Mouse (Mus musculus): ENCODE measurements at regions not wholly inside any gene's neighbourhood (a gene's known extent, or its start where the extent isn't known, plus 50 kb on each side); places are given as distances from the start of the nearest gene placed in this dataset.

DNA sequence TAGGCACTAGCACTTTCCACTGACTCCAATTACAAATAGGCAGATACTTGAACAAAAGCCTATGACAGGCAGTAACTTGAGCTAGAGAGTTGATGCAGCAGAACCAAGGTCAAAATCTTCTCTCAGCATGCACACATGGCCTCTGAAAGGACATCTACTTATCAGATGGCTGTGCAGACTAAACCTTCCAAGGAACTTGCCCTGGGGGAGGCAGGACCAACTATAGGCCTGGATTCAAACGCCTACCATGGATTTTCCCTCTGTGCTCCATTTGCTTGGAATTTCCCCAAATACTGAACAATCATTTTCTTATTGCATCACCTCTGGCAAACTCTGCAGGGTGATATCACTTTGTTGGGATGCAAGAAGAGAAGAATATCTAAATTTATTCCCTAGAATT, 337.8 kb upstream of the Cited2 start:
- no peak overlapping the region for H3K27ac ChIP-seq
- ATAC-seq (no peak), DNase-seq (ENCODE audit: low spot score) (peak; percentile 1)
- no peak for TF ChIP-seq CTCF (IDR thresholded peaks at IDR 0.05; ENCODE audit: low read depth)
- no peak overlapping the region for H3K9ac ChIP-seq (replicated peaks; ENCODE audit: low read length)
- no peak overlapping the region for H3K4me2 ChIP-seq (ENCODE audit: low read depth, low read length)
- H3K4me1 ChIP-seq (ENCODE audit: insufficient read depth, low read length) = no peaks in the 10 kb centered on the region
- WGBS = 37% methylated on average over 1 of the region's 1 CpGs
- no peaks in the 10 kb centered on the region for H3K36me3 ChIP-seq (ENCODE audit: insufficient read depth, low read length)
- no peaks in the 10 kb centered on the region for H3K27me3 ChIP-seq (ENCODE audit: insufficient read depth, low read length)
- no peaks in the 10 kb centered on the region for H3K9me3 ChIP-seq (ENCODE audit: low read length)
- no peak overlapping the region for H3K4me3 ChIP-seq (ENCODE audit: low read length)

DNA sequence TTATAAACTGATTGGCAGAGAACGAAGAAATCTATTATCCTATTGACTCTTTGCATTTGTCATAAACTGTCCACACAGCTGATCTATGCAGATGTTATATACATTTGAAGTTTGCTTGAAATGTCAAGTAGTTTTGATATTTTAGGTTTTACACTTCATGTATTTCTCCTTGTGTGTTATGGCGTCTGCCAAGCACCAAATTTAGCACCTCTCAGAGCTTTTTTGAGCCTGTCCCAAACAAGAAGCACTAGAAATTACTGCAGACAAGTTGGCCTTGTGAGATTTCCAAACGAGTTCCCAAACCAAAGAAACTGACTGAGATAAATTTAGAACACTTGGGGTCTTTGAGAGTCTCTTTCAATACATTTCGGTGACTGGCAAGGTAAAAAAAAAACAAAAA, 335.7 kb upstream of the Cited2 start:
- Histone ChIP-seq H3K36me3 (ENCODE audit: insufficient read depth, low read length) (no peaks in the 10 kb centered on the region), H3K27ac (no peak overlapping the region), H3K4me1 (ENCODE audit: insufficient read depth, low read length) (no peaks in the 10 kb centered on the region), H3K4me2 (ENCODE audit: low read depth, low read length) (no peak overlapping the region), H3K9ac (replicated peaks; ENCODE audit: low read length) (no peak overlapping the region), H3K27me3 (ENCODE audit: insufficient read depth, low read length) (no peaks in the 10 kb centered on the region), H3K9me3 (ENCODE audit: low read length) (peaks cover 6% of the 10 kb centered on the region; the same call in 1 of the 2 replicates), H3K4me3 (ENCODE audit: low read length) (no peak overlapping the region)
- 81% methylated on average over 4 of the region's 4 CpGs for WGBS
- ATAC-seq (no peak), DNase-seq (ENCODE audit: low spot score) (no peak)
- TF ChIP-seq CTCF (IDR thresholded peaks at IDR 0.05; ENCODE audit: low read depth) = no peak

DNA sequence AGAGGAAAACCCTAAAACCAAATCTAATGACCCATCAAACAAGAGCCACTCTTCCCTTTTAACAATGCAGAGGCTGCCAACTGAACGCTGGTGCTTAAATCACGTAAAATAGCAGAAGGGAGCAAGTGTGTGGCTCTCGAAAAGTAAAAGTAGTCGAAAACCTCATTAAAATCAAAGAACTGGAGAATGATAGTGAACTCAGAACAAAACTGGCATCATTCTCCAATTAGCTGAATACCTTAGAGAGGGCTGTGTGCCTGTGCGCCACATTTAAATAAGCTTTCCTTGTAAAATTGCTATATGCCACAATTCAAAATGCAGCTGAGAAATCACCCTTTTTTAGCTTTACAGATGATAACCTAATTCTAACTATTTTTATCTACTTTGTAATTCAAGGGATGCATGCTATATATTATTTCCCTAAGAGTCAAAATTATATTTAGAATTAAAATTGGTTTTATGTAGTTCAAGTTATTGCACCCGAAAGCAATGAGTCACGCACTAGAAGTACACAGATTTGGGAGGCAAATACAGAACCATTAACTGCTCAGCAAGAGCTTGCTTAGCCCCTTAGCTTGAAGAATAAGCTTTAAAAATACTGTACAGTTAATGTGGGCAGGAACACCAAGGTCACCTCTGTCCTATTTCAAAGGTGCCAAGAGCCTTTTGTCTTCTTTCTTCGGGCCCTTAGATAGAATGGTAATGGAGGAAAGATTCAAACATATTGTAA, 327.4 kb upstream of the Cited2 start:
- Histone ChIP-seq H3K4me2 (ENCODE audit: low read depth, low read length) (no peak overlapping the region), H3K27me3 (ENCODE audit: insufficient read depth, low read length) (no peaks in the 10 kb centered on the region), H3K4me1 (ENCODE audit: insufficient read depth, low read length) (no peaks in the 10 kb centered on the region), H3K9me3 (ENCODE audit: low read length) (peaks cover 6% of the 10 kb centered on the region; the same call in 1 of the 2 replicates), H3K36me3 (ENCODE audit: insufficient read depth, low read length) (no peaks in the 10 kb centered on the region), H3K4me3 (ENCODE audit: low read length) (no peak overlapping the region), H3K27ac (no peak overlapping the region), H3K9ac (replicated peaks; ENCODE audit: low read length) (no peak overlapping the region)
- 80% methylated on average over 8 of the region's 8 CpGs for WGBS
- TF ChIP-seq CTCF (IDR thresholded peaks at IDR 0.05; ENCODE audit: low read depth) = no peak
- DNase-seq (ENCODE audit: low spot score) = peak; percentile 15
- ATAC-seq = no peak

GRCm38 (mm10) chr10:17403899-17404298, 319.1 kb upstream of the Cited2 start:
- ATAC-seq (no peak), DNase-seq (ENCODE audit: low spot score) (no peak)
- H3K27me3 ChIP-seq (ENCODE audit: insufficient read depth, low read length) = no peaks in the 10 kb centered on the region
- no peak overlapping the region for H3K4me2 ChIP-seq (ENCODE audit: low read depth, low read length)
- no peaks in the 10 kb centered on the region for H3K9me3 ChIP-seq (ENCODE audit: low read length)
- H3K4me3 ChIP-seq (ENCODE audit: low read length) = no peak overlapping the region
- H3K36me3 ChIP-seq (ENCODE audit: insufficient read depth, low read length) = no peaks in the 10 kb centered on the region
- H3K4me1 ChIP-seq (ENCODE audit: insufficient read depth, low read length) = no peaks in the 10 kb centered on the region
- no peak overlapping the region for H3K9ac ChIP-seq (replicated peaks; ENCODE audit: low read length)
- H3K27ac ChIP-seq = no peak overlapping the region
- TF ChIP-seq CTCF (IDR thresholded peaks at IDR 0.05; ENCODE audit: low read depth) = no peak

DNA sequence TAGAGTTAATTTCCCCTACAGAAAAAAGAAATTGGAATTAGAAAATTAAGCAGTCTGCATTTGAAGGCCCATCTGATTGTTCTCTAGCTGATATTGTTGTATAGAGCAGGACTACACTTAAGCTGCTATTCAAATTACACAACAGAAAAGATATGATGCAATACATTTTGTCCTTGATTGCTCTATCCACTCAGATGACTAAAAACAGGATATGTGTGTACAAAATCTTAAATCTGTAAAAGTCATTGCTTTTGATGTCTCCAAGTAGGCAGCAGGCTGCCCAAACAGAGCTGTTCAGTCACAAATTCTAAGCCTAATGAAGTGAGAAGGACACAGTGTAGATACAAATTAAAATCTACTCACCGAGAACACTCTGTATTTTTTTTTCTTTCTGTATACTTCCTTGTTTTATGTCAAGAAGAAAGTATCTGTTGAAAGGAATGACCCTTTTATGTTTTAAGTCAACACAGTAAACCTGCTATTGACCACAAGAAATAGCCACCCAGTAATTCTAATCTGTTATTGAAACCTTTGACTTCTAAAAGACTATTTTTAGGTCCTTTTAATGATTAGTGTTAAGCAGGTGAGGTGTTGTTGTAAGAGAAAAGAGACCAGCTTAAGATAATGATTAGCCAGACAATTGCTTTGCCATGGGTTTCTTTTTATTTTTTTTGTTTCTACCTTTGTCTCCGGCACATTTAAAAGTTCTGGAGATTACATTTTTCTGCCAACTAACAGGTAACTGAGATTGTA, 315.0 kb upstream of the Cited2 start:
- no peaks in the 10 kb centered on the region for H3K27me3 ChIP-seq (ENCODE audit: insufficient read depth, low read length)
- WGBS = 77% methylated on average over 2 of the region's 2 CpGs
- ATAC-seq = no peak
- H3K4me1 ChIP-seq (ENCODE audit: insufficient read depth, low read length) = no peaks in the 10 kb centered on the region
- TF ChIP-seq CTCF (IDR thresholded peaks at IDR 0.05; ENCODE audit: low read depth) = no peak
- H3K9me3 ChIP-seq (ENCODE audit: low read length) = no peaks in the 10 kb centered on the region
- H3K27ac ChIP-seq = no peak overlapping the region
- no peak overlapping the region for H3K4me2 ChIP-seq (ENCODE audit: low read depth, low read length)
- no peak overlapping the region for H3K4me3 ChIP-seq (ENCODE audit: low read length)
- DNase-seq (ENCODE audit: low spot score) = no peak
- H3K9ac ChIP-seq (replicated peaks; ENCODE audit: low read length) = no peak overlapping the region
- H3K36me3 ChIP-seq (ENCODE audit: insufficient read depth, low read length) = no peaks in the 10 kb centered on the region

DNA sequence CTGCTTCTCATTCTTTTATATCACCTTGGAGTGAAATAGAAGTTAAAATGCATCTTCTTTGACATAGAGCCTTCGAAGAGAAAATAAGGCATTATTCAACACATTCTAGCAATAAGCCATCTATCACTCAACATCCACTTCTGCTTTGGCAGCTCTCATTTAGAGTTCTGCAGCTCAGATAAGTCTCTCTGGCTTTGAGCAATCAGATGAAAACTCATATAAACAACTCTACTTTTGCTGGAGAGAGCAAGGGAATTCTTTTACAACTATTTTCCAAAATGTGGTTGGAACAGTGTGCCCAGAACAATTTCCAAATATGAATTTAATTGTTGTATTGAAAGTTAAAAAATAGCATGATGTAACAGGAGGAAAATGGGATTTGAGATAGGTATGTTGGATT, 314.2 kb upstream of the Cited2 start:
- no peak overlapping the region for H3K4me3 ChIP-seq (ENCODE audit: low read length)
- no peak for TF ChIP-seq CTCF (IDR thresholded peaks at IDR 0.05; ENCODE audit: low read depth)
- H3K4me1 ChIP-seq (ENCODE audit: insufficient read depth, low read length) = no peaks in the 10 kb centered on the region
- no peaks in the 10 kb centered on the region for H3K36me3 ChIP-seq (ENCODE audit: insufficient read depth, low read length)
- ATAC-seq = no peak
- H3K4me2 ChIP-seq (ENCODE audit: low read depth, low read length) = no peak overlapping the region
- H3K9ac ChIP-seq (replicated peaks; ENCODE audit: low read length) = no peak overlapping the region
- DNase-seq (ENCODE audit: low spot score) = no peak
- H3K9me3 ChIP-seq (ENCODE audit: low read length) = no peaks in the 10 kb centered on the region
- H3K27me3 ChIP-seq (ENCODE audit: insufficient read depth, low read length) = no peaks in the 10 kb centered on the region
- 79% methylated on average over 1 of the region's 1 CpGs for WGBS
- no peak overlapping the region for H3K27ac ChIP-seq

Data from hindbrain, postnatal 0 days (tissue).